Mouse (Mus musculus) retina, postnatal 7 days (tissue): ENCODE data around the gene Dnajb9.
"Not testable (repeated sequence)": the region's sequence is repeated elsewhere in the genome, so short reads cannot be mapped to it uniquely, and the experiment has no call there.

ENCODE experiments used
- DNase-seq: peaks from one replicate; pipeline ENCODE4 v3.0.0-alpha.2; 2012; ENCODE audit warnings: low read depth, low spot score

The Dnajb9 gene

DNA sequence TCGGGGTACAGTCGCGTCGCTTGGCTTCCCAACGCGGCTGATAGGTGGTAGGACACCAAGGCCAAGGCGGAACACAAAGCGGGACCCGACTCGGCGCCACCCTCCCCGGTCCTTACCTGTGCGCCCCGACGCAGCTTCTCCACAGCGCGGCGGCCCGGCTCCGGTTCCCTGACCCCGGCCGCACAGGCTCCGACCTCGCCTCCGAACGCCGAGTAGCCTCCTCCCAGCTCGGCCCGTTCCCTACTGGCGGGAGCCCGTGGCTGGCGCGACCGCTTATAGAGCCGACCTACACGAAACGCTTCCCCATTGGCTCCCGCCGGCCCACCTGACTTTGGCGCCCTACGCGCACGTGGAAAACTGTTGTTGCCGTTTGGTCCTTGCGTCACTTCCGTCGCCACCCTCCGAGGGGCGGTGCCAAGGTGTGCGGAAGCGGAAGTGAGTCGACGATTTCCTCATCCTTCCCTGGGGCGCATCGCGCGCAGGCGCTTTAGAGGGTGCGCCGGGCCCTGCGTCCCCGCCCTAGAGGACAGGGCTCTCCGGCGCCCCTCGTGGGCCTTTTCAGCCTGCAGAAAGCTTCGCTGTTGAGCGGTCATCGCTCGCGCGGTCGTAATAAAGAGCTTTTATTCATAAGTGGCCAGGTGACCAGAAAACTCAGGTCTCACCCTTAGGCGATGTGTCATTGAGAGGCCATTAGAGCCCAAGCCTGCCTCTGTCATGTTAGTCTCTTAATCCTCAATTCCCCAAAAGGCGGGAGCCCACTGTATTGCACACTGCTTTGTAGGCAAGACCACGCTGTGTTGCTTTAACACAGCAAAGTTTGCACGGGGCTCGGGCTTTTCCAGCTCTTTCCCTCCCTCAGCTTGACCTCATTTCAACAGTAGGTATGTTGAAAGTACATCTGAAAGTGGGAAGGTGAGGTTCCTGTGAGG is at the start of gene Dnajb9:
Gene Dnajb9, minus strand, starts transcription at position 503 of the 929 bp plus-strand sequence.
- DNase-seq = peak; percentile 100

GRCm38 (mm10) chr12:44248309-44248977 is 38.3 kb upstream of the Dnajb9 start:
- no peak for DNase-seq

- DNase-seq = no peak
These were observed 35.6 kb upstream of the Dnajb9 start for GRCm38 (mm10) chr12:44245739-44246138.

- no peak for DNase-seq
These were observed 32.3 kb upstream of the Dnajb9 start for GRCm38 (mm10) chr12:44242407-44242806.

DNA sequence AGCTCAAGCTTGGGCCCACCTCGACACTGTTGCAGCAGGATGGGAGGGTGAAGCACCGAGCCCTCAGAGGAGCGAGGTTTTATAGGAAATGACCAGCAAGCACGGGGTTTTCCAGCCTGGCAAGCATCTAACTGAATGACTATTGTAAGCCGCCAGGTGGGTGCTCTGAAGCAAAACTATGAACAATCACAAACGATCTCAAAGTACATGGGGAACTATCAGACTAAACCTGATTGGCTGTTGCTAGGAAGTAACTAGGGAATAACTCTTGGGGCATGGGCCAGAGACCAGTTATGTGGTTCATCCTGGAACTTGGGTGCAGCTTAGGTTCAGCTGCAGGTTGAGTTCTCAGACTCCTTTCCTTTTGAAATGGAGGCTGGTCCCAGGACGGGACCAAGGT is 31.0 kb upstream of the Dnajb9 start:
- DNase-seq = no peak

DNA sequence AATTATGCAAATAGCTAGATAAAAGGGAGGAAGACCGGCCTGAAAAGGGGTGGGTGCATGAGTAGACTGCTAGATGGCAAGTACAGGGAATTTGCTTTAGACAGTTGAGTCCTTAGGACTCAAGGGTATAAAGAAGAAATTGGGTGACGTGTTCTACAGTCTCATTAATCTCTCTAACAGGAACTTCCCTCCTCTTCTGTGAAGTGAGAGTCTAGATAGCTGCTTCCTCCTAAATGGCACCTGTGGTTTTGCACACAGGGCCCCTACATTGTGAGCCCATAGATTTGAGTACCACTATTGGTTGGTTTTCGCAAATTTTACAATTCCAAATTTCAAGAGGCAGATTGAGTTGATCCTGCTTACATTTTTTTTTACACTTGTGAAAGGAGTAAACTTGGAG is 14.5 kb upstream of the Dnajb9 start:
- no peak for DNase-seq

DNA sequence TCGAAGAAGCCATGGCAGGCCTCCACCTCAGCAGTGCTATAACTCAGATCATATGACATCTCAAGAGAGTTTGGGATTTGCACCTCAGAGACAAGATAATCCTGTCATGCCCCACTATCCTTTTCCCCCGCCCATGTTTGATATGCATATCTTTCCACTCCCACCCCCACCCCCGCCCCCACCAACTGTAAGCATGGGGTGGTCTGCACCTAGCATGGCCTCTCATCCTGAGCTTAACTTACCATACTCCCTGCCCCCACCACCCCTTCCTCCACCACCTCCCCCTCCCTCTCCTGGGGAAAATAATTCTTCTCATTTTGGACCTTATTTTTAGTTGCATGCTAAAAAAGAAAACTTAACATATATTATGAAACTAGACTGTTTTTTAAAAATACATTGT is 12.9 kb upstream of the Dnajb9 start:
- DNase-seq = no peak

GRCm38 (mm10) chr12:44221651-44222356 is 11.7 kb upstream of the Dnajb9 start:
- DNase-seq = no peak

GRCm38 (mm10) chr12:44221070-44221469 is 10.9 kb upstream of the Dnajb9 start, which contains the start of gene Pnpla8:
Gene Pnpla8 (plus strand): TSS chr12:44221370.
- DNase-seq = not testable (repeated sequence)

- DNase-seq = no peak
These were observed 1.4 kb upstream of the Dnajb9 start for GRCm38 (mm10) chr12:44211555-44211954.

GRCm38 (mm10) chr12:44209141-44209823 is 844 bp downstream of the Dnajb9 start:
- DNase-seq = no peak

DNA sequence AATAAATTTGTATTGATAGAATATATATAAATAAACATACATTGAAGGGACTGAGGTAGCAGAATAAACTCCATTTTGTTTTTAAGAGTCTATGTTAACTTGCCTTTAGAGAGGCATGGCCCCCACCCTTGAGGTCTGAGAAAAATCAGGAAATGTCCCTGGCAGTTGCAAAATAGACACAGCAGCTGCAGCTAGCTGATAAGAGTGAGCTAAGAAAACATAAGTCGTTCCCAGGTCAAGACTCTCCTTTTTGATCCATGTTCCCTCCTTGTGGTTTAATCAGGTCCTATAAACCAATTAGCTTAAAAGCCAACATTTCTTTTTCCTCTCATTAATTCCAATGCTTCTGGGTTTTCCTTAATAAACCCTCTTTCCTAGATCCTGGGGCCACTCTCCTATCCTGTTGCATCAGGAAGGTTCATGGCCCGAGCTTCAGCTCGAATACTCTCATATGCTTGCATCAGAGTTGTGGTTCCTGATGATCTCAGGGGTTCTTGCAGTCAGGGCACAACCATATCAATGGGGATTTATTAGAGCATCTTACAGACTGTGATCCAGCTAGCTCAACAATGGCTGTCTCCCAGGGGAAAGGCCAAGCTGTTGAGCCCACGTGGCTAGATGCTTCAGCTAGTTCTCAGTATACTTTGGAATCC is 12.1 kb downstream of the Dnajb9 start:
- no peak for DNase-seq

- peak; percentile 45 for DNase-seq
These were observed 28.8 kb downstream of the Dnajb9 start for GRCm38 (mm10) chr12:44181081-44181982.

DNA sequence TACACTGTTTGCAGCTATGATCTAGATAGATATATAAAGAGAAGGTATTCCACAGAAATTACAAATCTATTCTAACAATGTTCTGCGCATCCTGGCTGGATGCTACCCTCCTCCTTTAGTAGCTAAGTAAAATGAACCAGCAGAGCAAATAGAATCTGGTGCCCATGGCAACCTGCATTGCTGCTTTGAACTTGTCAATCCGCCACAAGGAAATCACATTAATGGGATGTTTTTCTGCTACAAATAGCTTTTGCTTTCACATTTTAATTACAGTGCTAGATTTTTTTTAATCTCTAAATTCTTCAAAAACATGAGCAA is 33.1 kb downstream of the Dnajb9 start:
- no peak for DNase-seq

DNA sequence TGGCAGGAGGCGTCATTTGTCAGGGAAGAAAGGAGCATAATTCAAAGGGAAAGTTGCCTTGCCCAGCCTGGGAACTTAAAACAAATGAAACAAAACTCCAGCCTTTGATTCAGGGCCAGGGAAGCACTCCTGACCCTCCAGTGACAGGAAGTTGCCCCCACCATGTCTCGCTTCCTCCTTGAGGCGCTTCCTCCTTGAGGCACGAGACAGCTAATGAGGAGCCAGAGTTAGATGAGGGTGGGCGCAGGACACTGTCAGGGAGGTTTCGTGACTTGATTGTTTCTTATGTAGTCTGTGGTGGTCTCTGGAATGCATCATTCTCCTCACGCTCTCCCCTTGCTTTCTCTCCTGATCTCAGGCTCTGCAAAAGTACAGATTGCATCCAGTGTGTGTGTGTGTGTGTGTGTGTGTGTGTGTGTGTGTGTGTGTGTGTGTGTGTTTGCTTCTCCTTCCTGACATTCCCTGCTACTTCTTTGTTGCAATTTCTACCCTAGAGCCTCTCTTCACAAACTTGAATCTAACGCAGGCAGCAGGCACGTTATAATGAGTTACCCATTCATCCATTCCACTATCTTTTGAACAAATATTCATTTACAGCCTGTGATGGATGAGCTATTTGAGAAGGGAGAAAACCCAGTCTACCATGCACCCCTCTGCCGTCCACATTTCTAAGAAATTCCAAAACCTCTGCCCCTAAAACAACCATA is 33.6 kb downstream of the Dnajb9 start:
- DNase-seq = no peak

- DNase-seq = peak; percentile 49
These were observed 43.2 kb downstream of the Dnajb9 start for GRCm38 (mm10) chr12:44166949-44167348.

DNA sequence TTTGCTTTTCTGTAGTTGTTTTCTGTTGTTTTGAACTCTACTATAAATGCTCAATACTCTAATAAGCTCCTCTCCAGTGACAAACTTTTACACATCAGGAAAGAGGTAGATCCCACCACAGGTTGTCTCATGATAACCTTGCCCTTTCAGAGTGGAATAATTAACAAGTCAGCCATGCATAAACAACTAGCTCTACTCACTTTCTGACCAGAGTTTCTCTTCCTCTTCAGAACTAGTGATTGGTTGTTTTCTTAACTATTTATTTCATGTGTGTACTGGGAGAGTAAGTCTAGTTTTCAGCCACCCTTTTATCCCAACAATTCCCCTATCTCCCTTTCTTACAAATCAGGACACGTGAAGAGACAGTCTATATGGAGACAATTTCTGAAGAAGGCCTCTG is 50.8 kb downstream of the Dnajb9 start:
- DNase-seq = no peak
